Mouse (Mus musculus) layer of hippocampus, postnatal 10 days (tissue): ENCODE results near the gene Defb36. TPM values are rescaled to one million over a fixed set of nuclear protein-coding genes. Genes with fewer than 3 reads are reported as not detected.

ENCODE experiments used
- DNase-seq, 2 experiments: peaks; one replicate each; pipeline ENCODE4 v3.0.0; 2021; ENCODE audit warnings: low spot score in 2 of 2
- total RNA-seq, 2 experiments: library from RNA; stranded (reverse); gene quantifications; 2 replicates each; pipeline ENCODE4 v1.2.3; 2021

Defb36 gene
- total RNA-seq, 2 experiments from 2014 or later: not detected

GRCm38 (mm10) chr2:152620367-152621134 is 16.4 kb downstream of the Defb36 start:
- DNase-seq: no peak

GRCm38 (mm10) chr2:152622151-152622550 is 18.0 kb downstream of the Defb36 start:
- no peak for DNase-seq

GRCm38 (mm10) chr2:152622953-152623352 is 18.8 kb downstream of the Defb36 start, which contains the start of gene Defb25:
TSS of gene Defb25 (minus strand) at chr2:152623053.
- DNase-seq: no peak

GRCm38 (mm10) chr2:152624566-152624965 is 20.4 kb downstream of the Defb36 start:
- DNase-seq: no peak

GRCm38 (mm10) chr2:152625256-152625655 is 21.1 kb downstream of the Defb36 start:
- no peak for DNase-seq

- no peak for DNase-seq
Measured at GRCm38 (mm10) chr2:152626774-152627591, 22.9 kb downstream of the Defb36 start, which contains the start of gene Rem1. TSS of gene Rem1 (plus strand) at chr2:152626951.

- no peak for DNase-seq
Measured at GRCm38 (mm10) chr2:152628066-152628465, 23.9 kb downstream of the Defb36 start.

- no peak for DNase-seq
Measured at GRCm38 (mm10) chr2:152629239-152629638, 25.1 kb downstream of the Defb36 start.

- no peak for DNase-seq
Measured at GRCm38 (mm10) chr2:152629904-152630303, 25.8 kb downstream of the Defb36 start.

GRCm38 (mm10) chr2:152633334-152633733 is 29.2 kb downstream of the Defb36 start:
- DNase-seq: no peak

- DNase-seq: no peak
Measured at GRCm38 (mm10) chr2:152634311-152634710, 30.2 kb downstream of the Defb36 start.

GRCm38 (mm10) chr2:152636246-152637005 is 32.3 kb downstream of the Defb36 start:
- DNase-seq: no peak

- DNase-seq: no peak
Measured at GRCm38 (mm10) chr2:152637006-152637322, 32.8 kb downstream of the Defb36 start.

GRCm38 (mm10) chr2:152637381-152637780 is 33.3 kb downstream of the Defb36 start:
- no peak for DNase-seq

- DNase-seq: no peak
Measured at GRCm38 (mm10) chr2:152638865-152639264, 34.7 kb downstream of the Defb36 start.

GRCm38 (mm10) chr2:152639406-152640113 is 35.4 kb downstream of the Defb36 start:
- DNase-seq: no peak

- DNase-seq: no peak
Measured at GRCm38 (mm10) chr2:152652901-152653620, 48.9 kb downstream of the Defb36 start.

GRCm38 (mm10) chr2:152653874-152654715 is 50.0 kb downstream of the Defb36 start:
- peak; percentile 35 to 54 for DNase-seq

GRCm38 (mm10) chr2:152657398-152657797 is 53.3 kb downstream of the Defb36 start:
- no peak for DNase-seq
